Mouse (Mus musculus) heart, embryonic 10.5 days (tissue): ENCODE measurements around the gene Ncor2. TPM values are rescaled to one million over a fixed set of nuclear protein-coding genes. Genes with fewer than 3 reads are reported as not detected.

Experiments used
- DNase-seq: peaks from one replicate; pipeline ENCODE4 v3.0.0-alpha.2; 2017; ENCODE audit warnings: low spot score
- H3K27ac ChIP-seq: fragments of 300-500 bp; sonication (generic); 2 replicates; pipeline ENCODE4 v1.5.1; 2016; ENCODE audit warnings: mild to moderate bottlenecking
- H3K27me3 ChIP-seq: fragments of 300-500 bp; sonication (generic); 2 replicates; pipeline ENCODE4 v1.6.1; 2016; ENCODE audit warnings: mild to moderate bottlenecking; ENCODE audit not compliant: poor library complexity, insufficient read depth, severe bottlenecking
- H3K36me3 ChIP-seq: fragments of 300-500 bp; sonication (generic); 2 replicates; pipeline ENCODE4 v1.6.1; 2016; ENCODE audit warnings: mild to moderate bottlenecking, moderate library complexity
- H3K4me1 ChIP-seq: fragments of 300-500 bp; sonication (generic); 2 replicates; pipeline ENCODE4 v1.6.1; 2016; ENCODE audit warnings: mild to moderate bottlenecking
- H3K4me3 ChIP-seq: fragments of 300-500 bp; sonication (generic); 2 replicates; pipeline ENCODE4 v1.5.1; 2016; ENCODE audit warnings: mild to moderate bottlenecking, moderate library complexity
- H3K9me3 ChIP-seq: fragments of 300-500 bp; sonication (generic); 2 replicates; pipeline ENCODE4 v1.6.1; 2016; ENCODE audit warnings: mild to moderate bottlenecking, moderate library complexity
- WGBS: fragments of 180-500 bp; shearing (Covaris S2); methylation state at CpG from one replicate; pipeline ENCODE4 v1.1.7; 2016; 5-methylcytosine and 5-hydroxymethylcytosine counted together
- polyA plus RNA-seq: library from polyadenylated mRNA; unstranded; fragments of >200 nt; fragmentation: Nextera tagmentation; extraction: Ambion mirVana; gene quantifications from 2 replicates; pipeline ENCODE4 v1.2.1, GENCODE M21; 2016

Ncor2 gene
- polyA plus RNA-seq, 1 experiment from 2014 or later, result 23.3 TPM

- H3K27ac ChIP-seq, result peak overlapping the region; percentile 88
- WGBS, result 51% methylated on average over 14 of the region's 14 CpGs
- DNase-seq, result no peak
- H3K4me1 ChIP-seq, result peaks cover 93% of the 10 kb centered on the region
- 0 out of 2 replicates have a peak overlapping the region, but pooled peaks have one; percentile 38 for H3K4me3 ChIP-seq
- 0 out of 2 replicates have a peak, but pooled peaks cover 4% of the 10 kb centered on the region for H3K36me3 ChIP-seq
- no peaks in the 10 kb centered on the region for H3K27me3 ChIP-seq
- H3K9me3 ChIP-seq, result no peaks in the 10 kb centered on the region
These were observed 19.1 kb downstream of the Ncor2 start for GRCm38 (mm10) chr5:125159804-125160405.

GRCm38 (mm10) chr5:125159293-125159692 lies 19.7 kb downstream of the Ncor2 start:
- Histone ChIP-seq H3K4me1 (peaks cover 93% of the 10 kb centered on the region), H3K27ac (peak overlapping the region; percentile 88), H3K27me3 (no peaks in the 10 kb centered on the region), H3K36me3 (0 out of 2 replicates have a peak, but pooled peaks cover 4% of the 10 kb centered on the region), H3K9me3 (no peaks in the 10 kb centered on the region), H3K4me3 (peak overlapping the region; percentile 38)
- 7% methylated on average over 12 of the region's 12 CpGs for WGBS
- peak; percentile 91 for DNase-seq

GRCm38 (mm10) chr5:125158232-125158961 lies 20.6 kb downstream of the Ncor2 start:
- 13% methylated on average over 21 of the region's 21 CpGs for WGBS
- Histone ChIP-seq H3K4me1 (peaks cover 93% of the 10 kb centered on the region), H3K27me3 (no peaks in the 10 kb centered on the region), H3K4me3 (peak overlapping the region; percentile 38), H3K36me3 (0 out of 2 replicates have a peak, but pooled peaks cover 4% of the 10 kb centered on the region), H3K9me3 (no peaks in the 10 kb centered on the region), H3K27ac (peak overlapping the region; percentile 88)
- DNase-seq, result no peak

GRCm38 (mm10) chr5:125157375-125158033 lies 21.5 kb downstream of the Ncor2 start:
- no peaks in the 10 kb centered on the region for H3K27me3 ChIP-seq
- H3K4me1 ChIP-seq, result peaks cover 93% of the 10 kb centered on the region
- no peak for DNase-seq
- no peaks in the 10 kb centered on the region for H3K9me3 ChIP-seq
- WGBS, result 36% methylated on average over 8 of the region's 8 CpGs
- no peak overlapping the region for H3K4me3 ChIP-seq
- H3K36me3 ChIP-seq, result 0 out of 2 replicates have a peak, but pooled peaks cover 4% of the 10 kb centered on the region
- H3K27ac ChIP-seq, result peak overlapping the region; percentile 88

- Histone ChIP-seq H3K27me3 (no peaks in the 10 kb centered on the region), H3K9me3 (no peaks in the 10 kb centered on the region), H3K27ac (peak overlapping the region; percentile 88), H3K36me3 (0 out of 2 replicates have a peak, but pooled peaks cover 3% of the 10 kb centered on the region), H3K4me1 (peaks cover 93% of the 10 kb centered on the region), H3K4me3 (no peak overlapping the region; the same call in 1 of the 2 replicates)
- WGBS, result 80% methylated on average over 22 of the region's 22 CpGs
- DNase-seq, result no peak
These were observed 22.4 kb downstream of the Ncor2 start for GRCm38 (mm10) chr5:125156418-125157205.

- no peaks in the 10 kb centered on the region for H3K27me3 ChIP-seq
- H3K4me1 ChIP-seq, result peaks cover 98% of the 10 kb centered on the region
- H3K36me3 ChIP-seq, result 0 out of 2 replicates have a peak, but pooled peaks cover 3% of the 10 kb centered on the region
- H3K27ac ChIP-seq, result peak overlapping the region; percentile 88
- no peak for DNase-seq
- 83% methylated on average over 4 of the region's 4 CpGs for WGBS
- H3K9me3 ChIP-seq, result no peaks in the 10 kb centered on the region
- H3K4me3 ChIP-seq, result no peak overlapping the region
These were observed 23.6 kb downstream of the Ncor2 start for GRCm38 (mm10) chr5:125155451-125155850.

GRCm38 (mm10) chr5:125154989-125155388 lies 24.0 kb downstream of the Ncor2 start:
- H3K4me1 ChIP-seq, result peaks cover 95% of the 10 kb centered on the region
- H3K27me3 ChIP-seq, result no peaks in the 10 kb centered on the region
- peak overlapping the region; percentile 88 for H3K27ac ChIP-seq
- WGBS, result 81% methylated on average over 5 of the region's 5 CpGs
- H3K36me3 ChIP-seq, result 0 out of 2 replicates have a peak, but pooled peaks cover 3% of the 10 kb centered on the region
- H3K9me3 ChIP-seq, result no peaks in the 10 kb centered on the region
- no peak overlapping the region for H3K4me3 ChIP-seq
- DNase-seq, result no peak

GRCm38 (mm10) chr5:125154178-125154577 lies 24.8 kb downstream of the Ncor2 start:
- H3K36me3 ChIP-seq, result 0 out of 2 replicates have a peak, but pooled peaks cover 3% of the 10 kb centered on the region
- H3K4me3 ChIP-seq, result no peak overlapping the region
- peak overlapping the region; percentile 88; the same call in 1 of the 2 replicates for H3K27ac ChIP-seq
- 57% methylated on average over 5 of the region's 5 CpGs for WGBS
- H3K4me1 ChIP-seq, result peaks cover 93% of the 10 kb centered on the region
- DNase-seq, result no peak
- no peaks in the 10 kb centered on the region for H3K9me3 ChIP-seq
- H3K27me3 ChIP-seq, result no peaks in the 10 kb centered on the region

- Histone ChIP-seq H3K9me3 (no peaks in the 10 kb centered on the region), H3K4me1 (peaks cover 93% of the 10 kb centered on the region), H3K27ac (peak overlapping the region; percentile 88; the same call in 1 of the 2 replicates), H3K36me3 (0 out of 2 replicates have a peak, but pooled peaks cover 3% of the 10 kb centered on the region), H3K4me3 (no peak overlapping the region), H3K27me3 (no peaks in the 10 kb centered on the region)
- DNase-seq, result no peak
- WGBS, result 80% methylated on average over 11 of the region's 11 CpGs
These were observed 25.7 kb downstream of the Ncor2 start for GRCm38 (mm10) chr5:125153201-125153816.

- H3K27ac ChIP-seq, result peak overlapping the region; percentile 88
These were observed 27.0 kb downstream of the Ncor2 start for GRCm38 (mm10) chr5:125151872-125152534.

GRCm38 (mm10) chr5:125150951-125151564 lies 28.0 kb downstream of the Ncor2 start:
- Histone ChIP-seq H3K27me3 (no peaks in the 10 kb centered on the region), H3K9me3 (no peaks in the 10 kb centered on the region), H3K27ac (peak overlapping the region; percentile 88), H3K4me3 (peak overlapping the region; percentile 41), H3K4me1 (peaks cover 94% of the 10 kb centered on the region), H3K36me3 (peaks cover 3% of the 10 kb centered on the region; the same call in 1 of the 2 replicates)
- WGBS, result 20% methylated on average over 10 of the region's 10 CpGs
- DNase-seq, result no peak

More at GRCm38 (mm10) chr5:125151872-125152534, 27.0 kb downstream of the Ncor2 start:
- peaks cover 93% of the 10 kb centered on the region for H3K4me1 ChIP-seq
- peak; percentile 85 for DNase-seq
- H3K27me3 ChIP-seq, result no peaks in the 10 kb centered on the region
- 16% methylated on average over 17 of the region's 17 CpGs for WGBS
- 0 out of 2 replicates have a peak, but pooled peaks cover 3% of the 10 kb centered on the region for H3K36me3 ChIP-seq
- no peaks in the 10 kb centered on the region for H3K9me3 ChIP-seq
- H3K4me3 ChIP-seq, result peak overlapping the region; percentile 41
